Mouse (Mus musculus) embryo, embryonic 9.5 days (tissue): ENCODE measurements at regions not wholly inside any gene's neighbourhood (a gene's known extent, or its start where the extent isn't known, plus 50 kb on each side); places are given as distances from the start of the nearest gene placed in this dataset.

Experiments used
- DNase-seq: peaks from one replicate; pipeline ENCODE4 v3.0.0-alpha.2; 2017; ENCODE audit errors: extremely low spot score

DNA sequence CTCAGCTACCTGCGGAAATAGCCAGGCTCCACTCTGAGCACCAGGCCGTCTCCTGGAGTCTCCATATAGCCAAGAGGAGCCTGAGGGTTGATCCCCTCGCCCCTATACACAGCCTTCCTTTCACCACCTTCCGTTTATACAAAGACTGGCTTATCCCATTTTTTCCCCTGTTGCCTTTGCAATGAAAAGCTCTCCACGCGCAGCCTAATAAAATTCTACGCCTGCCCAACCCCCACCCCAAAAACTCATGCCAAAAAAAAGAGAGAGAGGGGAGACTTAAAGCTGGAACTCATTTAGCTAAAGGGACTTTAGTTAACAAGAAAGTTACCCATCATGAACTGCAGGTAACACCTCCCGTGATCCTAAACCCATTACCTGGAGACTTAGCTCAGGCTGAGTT, 762.5 kb downstream of the Kcnj2 start:
- DNase-seq = no peak

- DNase-seq = no peak
Observed at GRCm38 (mm10) chr11:111838996-111839395, 773.0 kb downstream of the Kcnj2 start.

GRCm38 (mm10) chr11:111843728-111844258, 777.8 kb downstream of the Kcnj2 start:
- peak; percentile 63 for DNase-seq

- peak; percentile 36 for DNase-seq
Observed at GRCm38 (mm10) chr11:111844382-111845027, 778.5 kb downstream of the Kcnj2 start.

DNA sequence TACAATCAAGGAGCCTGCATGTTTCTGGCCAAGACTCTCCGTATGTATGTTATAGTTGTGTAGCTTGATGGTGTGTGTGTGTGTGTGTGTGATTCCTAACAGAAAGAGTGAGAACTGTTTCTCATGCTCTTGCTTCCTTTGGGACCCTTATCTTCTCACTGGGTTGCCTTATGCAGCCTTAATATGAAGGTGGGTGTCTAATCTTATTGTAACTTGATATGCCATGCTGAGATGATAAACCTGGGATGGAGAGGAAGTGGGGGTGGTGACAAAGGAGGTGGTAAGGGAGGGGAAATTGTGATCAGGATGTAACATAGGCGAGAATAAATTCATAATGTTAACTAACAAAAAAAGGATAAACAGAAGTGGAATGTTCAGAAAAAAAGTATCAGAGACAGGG, 791.3 kb downstream of the Kcnj2 start:
- no peak for DNase-seq

GRCm38 (mm10) chr11:111858111-111858510, 792.1 kb downstream of the Kcnj2 start:
- DNase-seq = no peak

- peak; percentile 22 for DNase-seq
Observed at GRCm38 (mm10) chr11:111865143-111865542, 799.2 kb downstream of the Kcnj2 start.

DNA sequence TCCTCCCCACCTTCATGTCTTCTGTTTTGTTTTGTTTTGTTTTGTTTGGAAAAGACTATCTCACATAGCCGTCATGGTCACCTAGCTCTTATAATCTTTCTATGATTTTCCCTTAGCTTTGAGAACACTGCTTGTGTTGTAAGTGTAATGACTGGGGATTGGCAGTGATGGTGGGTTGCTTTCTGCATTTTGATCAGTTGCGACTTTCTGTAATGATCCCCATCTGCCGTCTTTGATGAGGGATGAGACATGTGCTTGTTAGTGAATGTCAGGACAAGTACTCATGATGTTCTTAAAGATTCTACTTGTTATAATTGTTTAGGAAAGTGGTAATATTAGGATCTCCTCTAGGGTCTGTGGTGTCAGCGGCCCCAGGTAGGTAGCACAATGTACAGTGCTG, 809.4 kb downstream of the Kcnj2 start:
- no peak for DNase-seq

DNA sequence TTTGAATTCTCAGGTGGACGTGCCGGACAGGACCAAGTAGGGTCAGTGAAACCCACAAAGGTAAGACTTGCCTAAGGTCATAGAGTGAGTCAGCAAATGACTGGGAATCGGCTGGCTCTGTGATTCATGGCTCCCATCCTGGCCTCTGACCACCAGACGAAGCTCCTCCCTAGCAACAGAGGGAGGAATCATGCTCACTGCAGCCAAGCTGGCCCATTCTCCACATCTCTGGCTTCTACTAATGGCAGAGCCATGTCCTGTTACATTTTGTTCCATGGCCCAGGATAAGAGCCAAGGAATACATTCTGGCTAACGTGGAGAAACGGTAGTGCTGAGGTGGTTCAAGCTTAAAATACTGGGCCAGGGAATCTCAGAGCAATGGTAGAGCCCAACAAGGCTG, 814.2 kb downstream of the Kcnj2 start:
- no peak for DNase-seq

DNA sequence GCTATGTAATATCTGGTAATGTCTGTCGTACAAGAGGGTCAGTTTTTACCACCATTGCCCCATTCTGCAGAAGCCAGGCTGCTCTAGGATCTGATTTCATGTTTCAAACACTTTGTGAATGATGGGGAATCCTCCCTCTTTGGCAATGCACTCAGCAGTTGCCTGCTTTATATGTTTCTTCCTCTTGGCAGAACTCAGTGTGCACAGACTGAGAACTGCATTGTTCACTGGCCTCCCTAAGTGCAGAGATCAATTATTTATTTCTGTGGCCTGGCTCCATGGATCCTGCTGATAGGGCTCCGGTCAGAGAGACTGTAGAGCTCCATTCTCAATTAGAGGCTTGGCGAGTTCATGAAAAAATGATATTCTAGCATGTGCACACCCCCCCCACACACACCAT, 824.1 kb downstream of the Kcnj2 start:
- DNase-seq = no peak

DNA sequence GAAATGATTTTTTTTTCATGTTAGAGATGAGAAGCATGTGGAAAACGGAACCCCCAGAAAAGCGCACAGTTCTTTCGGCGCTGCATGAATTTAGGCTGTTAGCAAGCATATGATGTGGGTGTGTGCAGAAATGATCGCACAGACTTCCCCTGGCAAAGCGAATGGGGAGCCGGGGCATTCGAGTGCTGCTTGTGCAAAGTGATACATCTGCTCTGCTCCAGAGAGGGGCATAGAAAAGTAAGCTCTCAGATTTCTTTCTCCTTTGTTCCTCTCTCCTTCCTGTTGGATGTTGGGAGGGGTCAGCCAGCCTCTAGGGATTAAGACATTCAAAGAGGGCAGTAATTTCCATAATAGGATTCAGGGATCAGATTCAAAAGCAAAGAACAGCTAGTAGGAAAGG, 827.9 kb downstream of the Kcnj2 start:
- peak; percentile 39 for DNase-seq

- DNase-seq = no peak
Observed at GRCm38 (mm10) chr11:111895221-111896200, 829.5 kb downstream of the Kcnj2 start.

DNA sequence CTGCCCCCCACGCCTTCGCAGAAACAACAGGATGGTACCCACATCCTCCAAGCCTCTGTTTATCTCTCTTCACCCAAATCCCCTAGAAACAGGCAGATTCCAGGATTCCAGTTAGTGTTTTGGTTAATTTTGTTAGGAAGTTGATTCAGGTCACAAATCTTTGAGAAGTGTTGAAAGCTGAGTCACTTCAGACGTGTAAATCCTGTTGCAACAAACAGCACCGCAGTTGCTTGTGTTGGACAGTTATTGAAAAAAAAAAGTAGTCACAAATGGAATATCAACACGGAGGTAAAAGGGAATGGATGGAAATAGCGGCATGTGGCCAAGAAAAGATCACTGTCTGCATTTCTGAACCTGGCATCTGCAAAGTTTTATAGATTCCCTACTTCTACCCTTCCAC, 831.0 kb downstream of the Kcnj2 start:
- DNase-seq = no peak

GRCm38 (mm10) chr11:111904086-111904485, 838.1 kb downstream of the Kcnj2 start:
- no peak for DNase-seq

- no peak for DNase-seq
Observed at GRCm38 (mm10) chr11:111913891-111914290, 847.9 kb downstream of the Kcnj2 start.

DNA sequence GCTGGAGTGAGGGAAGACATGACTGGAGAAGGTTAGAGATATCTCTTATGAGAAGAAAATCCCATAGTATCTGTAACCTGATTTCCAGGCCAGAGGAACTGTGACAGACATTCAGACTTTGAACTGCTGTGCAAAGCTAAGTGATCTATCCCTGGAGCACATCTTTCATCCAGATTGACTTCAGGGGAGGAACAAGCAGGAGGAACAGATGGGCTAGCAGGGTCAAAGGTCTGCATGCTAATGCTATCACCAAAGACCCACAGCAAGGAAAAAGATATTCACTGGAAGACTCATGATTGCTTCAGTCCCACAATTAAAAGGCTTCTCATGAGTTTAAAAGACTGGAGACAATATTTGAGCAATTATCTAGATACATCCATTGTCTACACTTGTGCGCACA, 855.7 kb upstream of the Sox9 start:
- DNase-seq = no peak

- DNase-seq = no peak
Observed at GRCm38 (mm10) chr11:111929366-111929765, 852.7 kb upstream of the Sox9 start.

DNA sequence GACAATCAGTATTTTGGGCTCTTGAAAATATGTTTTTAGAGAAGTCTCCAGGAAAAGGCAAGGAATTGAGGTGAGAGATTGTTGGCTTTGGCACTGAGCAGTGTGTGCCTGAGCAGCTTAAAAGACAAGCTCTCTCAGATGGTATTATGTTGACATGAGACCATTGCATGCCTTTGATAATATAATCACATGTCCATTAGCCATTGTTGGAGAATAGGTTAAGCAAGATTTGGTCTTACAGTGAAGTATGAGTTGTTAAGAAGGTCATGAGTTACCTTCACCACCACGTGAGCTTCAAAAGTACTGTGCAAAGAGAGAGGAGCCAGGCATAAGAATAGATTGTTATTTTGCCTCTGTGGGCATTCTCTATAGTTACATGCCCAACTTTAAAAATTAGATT, 850.0 kb upstream of the Sox9 start:
- DNase-seq = no peak

DNA sequence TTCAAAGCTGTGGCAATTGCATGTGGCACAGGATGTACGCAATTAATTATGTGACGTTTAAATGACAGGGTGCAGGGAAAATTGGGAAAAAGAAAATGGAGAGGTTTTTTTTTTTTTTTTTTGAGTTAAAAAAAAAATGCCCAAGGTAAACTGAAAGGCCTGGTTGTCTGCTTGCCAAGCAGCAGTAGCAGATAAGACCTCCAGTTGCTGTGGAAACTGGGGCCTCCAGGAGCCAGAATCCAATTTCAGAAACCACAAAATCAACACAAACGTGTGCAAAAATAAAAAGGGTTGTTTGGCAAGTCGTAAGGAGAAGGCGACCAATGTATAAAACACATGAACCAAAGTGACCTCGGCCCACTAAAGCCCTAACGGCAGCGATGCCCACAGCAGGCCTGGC, 837.7 kb upstream of the Sox9 start:
- no peak for DNase-seq

- no peak for DNase-seq
Observed at GRCm38 (mm10) chr11:111945806-111946205, 836.2 kb upstream of the Sox9 start.

DNA sequence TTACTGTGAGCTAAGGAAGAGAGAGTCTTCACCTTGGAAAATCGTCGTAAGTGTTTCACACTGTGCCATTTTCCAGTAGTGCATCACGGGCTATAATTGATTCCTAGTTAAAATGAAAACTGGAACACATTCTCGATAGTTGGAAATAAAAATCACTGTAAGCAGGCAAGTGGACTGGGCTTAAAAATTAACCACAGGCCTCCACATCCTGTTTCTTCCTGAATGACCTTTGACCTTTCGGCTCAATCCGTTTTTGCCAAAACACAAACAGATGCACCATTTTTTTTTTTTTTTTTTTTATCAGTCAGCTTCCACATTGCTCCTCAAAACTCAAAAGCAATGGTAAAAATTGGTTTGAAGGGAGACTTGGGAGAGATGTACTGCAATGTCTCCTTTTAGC, 834.4 kb upstream of the Sox9 start:
- DNase-seq = no peak

GRCm38 (mm10) chr11:111953421-111953820, 828.6 kb upstream of the Sox9 start:
- DNase-seq = no peak
